In genomic region chr12:112617898-112618380, GRCm38 (mm10) we compare ENCODE assay signal across 8 mouse cellular contexts. TPM values are rescaled to one million over a fixed set of nuclear protein-coding genes. Genes with fewer than 3 reads are reported as not detected.
DNase-seq lines count a peak whose midpoint lies in the region; ATAC-seq and TF ChIP-seq lines count a peak whose summit lies in the region.

No protein-coding gene starts in this region.

- peaks cover 27% of the 10 kb centered on the region for H3K27me3 ChIP-seq in embryonic facial prominence, embryonic 14.5 days (replicated peaks; ENCODE audit: control insufficient read depth, insufficient read depth, low read length)
- H3K27me3 ChIP-seq in heart, embryonic 12.5 days (replicated peaks): peaks cover 10% of the 10 kb centered on the region; the same call in 1 of the 2 replicates
- H3K27me3 ChIP-seq in kidney, postnatal 0 days (ENCODE audit: insufficient read depth, low read length): no peaks in the 10 kb centered on the region
- H3K27me3 ChIP-seq in liver, embryonic 11.5 days (replicated peaks; ENCODE audit: control insufficient read depth, insufficient read depth, low read length): peaks cover 15% of the 10 kb centered on the region
- no peaks in the 10 kb centered on the region; the same call in 1 of the 2 replicates for H3K27me3 ChIP-seq in stomach, embryonic 15.5 days (replicated peaks)

- 15% methylated on average over 7 of the region's 8 CpGs for WGBS in embryonic facial prominence, embryonic 14.5 days
- WGBS in heart, embryonic 12.5 days: 7% methylated on average over 8 of the region's 8 CpGs
- WGBS in kidney, postnatal 0 days: 16% methylated on average over 8 of the region's 8 CpGs
- WGBS in liver, embryonic 11.5 days: 10% methylated on average over 8 of the region's 8 CpGs
- 12% methylated on average over 8 of the region's 8 CpGs for WGBS in stomach, embryonic 15.5 days

- H3K4me1 ChIP-seq in embryonic facial prominence, embryonic 14.5 days (ENCODE audit: control insufficient read depth, insufficient read depth, low read length): peaks cover 7% of the 10 kb centered on the region
- peaks cover 63% of the 10 kb centered on the region for H3K4me1 ChIP-seq in heart, embryonic 12.5 days (replicated peaks)
- H3K4me1 ChIP-seq in kidney, postnatal 0 days (replicated peaks; ENCODE audit: insufficient read depth, low read length): peaks cover 25% of the 10 kb centered on the region
- H3K4me1 ChIP-seq in liver, embryonic 11.5 days (replicated peaks; ENCODE audit: control insufficient read depth, insufficient read depth, low read length): peaks cover 37% of the 10 kb centered on the region
- H3K4me1 ChIP-seq in stomach, embryonic 15.5 days: peaks cover 22% of the 10 kb centered on the region

- peak; percentile 84 for ATAC-seq in embryonic facial prominence, embryonic 14.5 days (ENCODE audit: low read depth)
- ATAC-seq in heart, embryonic 12.5 days (ENCODE audit: insufficient number of reproducible peaks, low FRiP score): peak; percentile 76
- ATAC-seq in kidney, postnatal 0 days (replicated peaks; ENCODE audit: low FRiP score, low read depth): peak; percentile 27
- ATAC-seq in liver, embryonic 11.5 days (replicated peaks; ENCODE audit: low FRiP score): peak; percentile 67
- ATAC-seq in monocyte, adult 5-6 weeks (replicated peaks; ENCODE audit: insufficient number of reproducible peaks, low FRiP score, low TSS enrichment, poor library complexity, severe bottlenecking): peak; percentile 33
- peak; percentile 41; the same call in 1 of the 2 replicates for ATAC-seq in stomach, embryonic 15.5 days (ENCODE audit: insufficient read depth, low FRiP score, low read depth)

- DNase-seq in 3134 (ENCODE audit: extremely low read depth, insufficient read length, low spot score) (peak; percentile 76), NIH3T3 (ENCODE audit: low read depth) (peak; percentile 72)
- DNase-seq in embryonic facial prominence, embryonic 14.5 days (ENCODE audit: low spot score): peak; percentile 87
- DNase-seq in kidney, postnatal 0 days (ENCODE audit: low spot score): peak; percentile 85
- DNase-seq in liver, embryonic 11.5 days (ENCODE audit: low spot score): peak; percentile 74

- H3K9ac ChIP-seq in embryonic facial prominence, embryonic 14.5 days (ENCODE audit: low read depth, low read length): no peak overlapping the region
- H3K9ac ChIP-seq in heart, embryonic 12.5 days: no peak overlapping the region
- no peak overlapping the region for H3K9ac ChIP-seq in kidney, postnatal 0 days (ENCODE audit: low read depth, low read length)
- 0 out of 2 replicates have a peak overlapping the region, but pooled peaks have one; percentile 20 for H3K9ac ChIP-seq in liver, embryonic 11.5 days (ENCODE audit: low read depth, low read length)
- H3K9ac ChIP-seq in stomach, embryonic 15.5 days: no peak overlapping the region

- H3K27ac ChIP-seq in embryonic facial prominence, embryonic 14.5 days (replicated peaks; ENCODE audit: low read depth, low read length): no peak overlapping the region
- H3K27ac ChIP-seq in heart, embryonic 12.5 days (ENCODE audit: poor library complexity, severe bottlenecking): peak overlapping the region; percentile 97
- H3K27ac ChIP-seq in kidney, postnatal 0 days: peak overlapping the region; percentile 26; the same call in 1 of the 2 replicates
- no peak overlapping the region for H3K27ac ChIP-seq in liver, embryonic 11.5 days (ENCODE audit: low read depth, low read length)
- H3K27ac ChIP-seq in stomach, embryonic 15.5 days: no peak overlapping the region

- no peaks in the 10 kb centered on the region for H3K9me3 ChIP-seq in embryonic facial prominence, embryonic 14.5 days (ENCODE audit: control insufficient read depth, low read length)
- no peaks in the 10 kb centered on the region for H3K9me3 ChIP-seq in heart, embryonic 12.5 days (replicated peaks)
- no peaks in the 10 kb centered on the region for H3K9me3 ChIP-seq in kidney, postnatal 0 days (replicated peaks; ENCODE audit: low read length)
- no peaks in the 10 kb centered on the region for H3K9me3 ChIP-seq in liver, embryonic 11.5 days (ENCODE audit: control insufficient read depth, low read length)
- H3K9me3 ChIP-seq in stomach, embryonic 15.5 days: no peaks in the 10 kb centered on the region

- no peak overlapping the region for H3K4me2 ChIP-seq in embryonic facial prominence, embryonic 14.5 days (ENCODE audit: low read depth, low read length)
- peak overlapping the region; percentile 96 for H3K4me2 ChIP-seq in heart, embryonic 12.5 days
- no peak overlapping the region for H3K4me2 ChIP-seq in kidney, postnatal 0 days (ENCODE audit: low read length)
- no peak overlapping the region for H3K4me2 ChIP-seq in liver, embryonic 11.5 days
- no peak overlapping the region for H3K4me2 ChIP-seq in stomach, embryonic 15.5 days

- H3K36me3 ChIP-seq in embryonic facial prominence, embryonic 14.5 days (ENCODE audit: control insufficient read depth, insufficient read depth, low read length): 0 out of 2 replicates have a peak, but pooled peaks cover 6% of the 10 kb centered on the region
- H3K36me3 ChIP-seq in heart, embryonic 12.5 days: 0 out of 2 replicates have a peak, but pooled peaks cover under 1% of the 10 kb centered on the region
- H3K36me3 ChIP-seq in kidney, postnatal 0 days (ENCODE audit: insufficient read depth, low read length): no peaks in the 10 kb centered on the region
- H3K36me3 ChIP-seq in liver, embryonic 11.5 days (ENCODE audit: control insufficient read depth, insufficient read depth, low read length): no peaks in the 10 kb centered on the region
- no peaks in the 10 kb centered on the region for H3K36me3 ChIP-seq in stomach, embryonic 15.5 days

- TF ChIP-seq CTCF in kidney, postnatal 0 days (IDR thresholded peaks at IDR 0.05; ENCODE audit: low read depth): peak; percentile 84

- H3K4me3 ChIP-seq in embryonic facial prominence, embryonic 14.5 days (ENCODE audit: low read depth, low read length): no peak overlapping the region
- H3K4me3 ChIP-seq in heart, embryonic 12.5 days: no peak overlapping the region
- H3K4me3 ChIP-seq in kidney, postnatal 0 days (replicated peaks; ENCODE audit: low read depth, low read length): no peak overlapping the region
- no peak overlapping the region for H3K4me3 ChIP-seq in liver, embryonic 11.5 days (ENCODE audit: low read depth, low read length)
- H3K4me3 ChIP-seq in stomach, embryonic 15.5 days (replicated peaks): no peak overlapping the region

RNA-seq across cellular contexts. Expression of gene Adssl1, which starts 1.9 kb away (rescaled TPM):
- 23.2 and 26.5 TPM in 2 replicates for polyA plus RNA-seq in embryonic facial prominence, embryonic 14.5 days (2014; fragmentation: Nextera tagmentation; extraction: Ambion mirVana)
- 81.7 and 86.4 TPM in 2 replicates for polyA plus RNA-seq in heart, embryonic 12.5 days (2016; fragmentation: Nextera tagmentation; extraction: Ambion mirVana)
- 13.4 and 14.5 TPM in 2 replicates for polyA plus RNA-seq in kidney, postnatal 0 days (2015; fragmentation: Nextera tagmentation; extraction: Ambion mirVana)
- polyA plus RNA-seq in liver, embryonic 11.5 days (2014; fragmentation: Nextera tagmentation; extraction: Ambion mirVana): 5.6 and 7.4 TPM in 2 replicates
- total RNA-seq in monocyte, adult 5-6 weeks (2017): 81.5 to 125 TPM (median 102 TPM) in 3 replicates
- polyA plus RNA-seq in stomach, embryonic 15.5 days (2015; fragmentation: Nextera tagmentation; extraction: Ambion mirVana): 4.3 and 4.4 TPM in 2 replicates

RNA-seq across cellular contexts. Expression of gene Siva1, which starts 26.5 kb away (rescaled TPM):
- polyA plus RNA-seq in embryonic facial prominence, embryonic 14.5 days (2014; fragmentation: Nextera tagmentation; extraction: Ambion mirVana): 211 and 239 TPM in 2 replicates
- polyA plus RNA-seq in heart, embryonic 12.5 days (2016; fragmentation: Nextera tagmentation; extraction: Ambion mirVana): 99.4 and 116 TPM in 2 replicates
- polyA plus RNA-seq in kidney, postnatal 0 days (2015; fragmentation: Nextera tagmentation; extraction: Ambion mirVana): 202 and 209 TPM in 2 replicates
- polyA plus RNA-seq in liver, embryonic 11.5 days (2014; fragmentation: Nextera tagmentation; extraction: Ambion mirVana): 216 and 222 TPM in 2 replicates
- total RNA-seq in monocyte, adult 5-6 weeks (2017): 73.4 to 154 TPM (median 84.8 TPM) in 3 replicates
- polyA plus RNA-seq in stomach, embryonic 15.5 days (2015; fragmentation: Nextera tagmentation; extraction: Ambion mirVana): 198 and 214 TPM in 2 replicates

RNA-seq across cellular contexts. Expression of gene Inf2, which starts 29.4 kb away (rescaled TPM):
- 6.4 and 8.1 TPM in 2 replicates for polyA plus RNA-seq in embryonic facial prominence, embryonic 14.5 days (2014; fragmentation: Nextera tagmentation; extraction: Ambion mirVana)
- 2.2 and 3.5 TPM in 2 replicates for polyA plus RNA-seq in heart, embryonic 12.5 days (2016; fragmentation: Nextera tagmentation; extraction: Ambion mirVana)
- 2.5 and 3.8 TPM in 2 replicates for polyA plus RNA-seq in kidney, postnatal 0 days (2015; fragmentation: Nextera tagmentation; extraction: Ambion mirVana)
- 4.6 and 6.5 TPM in 2 replicates for polyA plus RNA-seq in liver, embryonic 11.5 days (2014; fragmentation: Nextera tagmentation; extraction: Ambion mirVana)
- 2.1 to 13.1 TPM (median 5.6 TPM) in 3 replicates for total RNA-seq in monocyte, adult 5-6 weeks (2017)
- 4.3 and 4.4 TPM in 2 replicates for polyA plus RNA-seq in stomach, embryonic 15.5 days (2015; fragmentation: Nextera tagmentation; extraction: Ambion mirVana)

RNA-seq across cellular contexts. Expression of gene Akt1, which starts 56.7 kb away (rescaled TPM):
- 76.4 and 84.0 TPM in 2 replicates for polyA plus RNA-seq in embryonic facial prominence, embryonic 14.5 days (2014; fragmentation: Nextera tagmentation; extraction: Ambion mirVana)
- 180 and 184 TPM in 2 replicates for polyA plus RNA-seq in heart, embryonic 12.5 days (2016; fragmentation: Nextera tagmentation; extraction: Ambion mirVana)
- 72.5 and 114 TPM in 2 replicates for polyA plus RNA-seq in kidney, postnatal 0 days (2015; fragmentation: Nextera tagmentation; extraction: Ambion mirVana)
- 54.9 and 62.9 TPM in 2 replicates for polyA plus RNA-seq in liver, embryonic 11.5 days (2014; fragmentation: Nextera tagmentation; extraction: Ambion mirVana)
- 151 to 190 TPM (median 176 TPM) in 3 replicates for total RNA-seq in monocyte, adult 5-6 weeks (2017)
- polyA plus RNA-seq in stomach, embryonic 15.5 days (2015; fragmentation: Nextera tagmentation; extraction: Ambion mirVana): 161 and 170 TPM in 2 replicates

Comparison
In these comparisons a context has a peak if more than half of its experiments do, and no peak if none do; other contexts are left out.
1. ATAC-seq: peak in every context shown above with its lines; median percentile 84 in embryonic facial prominence, embryonic 14.5 days; 76 in heart, embryonic 12.5 days; 67 in liver, embryonic 11.5 days; 41 in stomach, embryonic 15.5 days; 33 in monocyte, adult 5-6 weeks; 27 in kidney, postnatal 0 days.
2. H3K27ac ChIP-seq: peak in heart, embryonic 12.5 days (single experiment) and kidney, postnatal 0 days (single experiment); none in embryonic facial prominence, embryonic 14.5 days (single experiment), liver, embryonic 11.5 days (single experiment) and stomach, embryonic 15.5 days (single experiment).
3. Peak in every context shown above with its lines, with median percentiles within 50 percentile points of each other: DNase-seq.